Mouse (Mus musculus) spleen, adult 2 months (tissue): ENCODE data around the gene Allc.

ENCODE experiments used
- CTCF ChIP-seq: fragments of 200-500 bp; IDR thresholded peaks from 2 replicates; pipeline ENCODE4 v1.5.1; 2011; ENCODE audit warnings: mild to moderate bottlenecking, inconsistent platforms; ENCODE audit not compliant: insufficient read depth, insufficient read length, insufficient replicate concordance; ENCODE audit errors: extremely low read depth
- POLR2A ChIP-seq: fragments of 200-500 bp; IDR thresholded peaks from 2 replicates; pipeline ENCODE4 v1.6.1; 2011; ENCODE audit warnings: low read depth, low read length, inconsistent platforms

- TF ChIP-seq CTCF (no peak), POLR2A (no peak)
Observed at GRCm38 (mm10) chr12:28603494-28603893, 21.2 kb upstream of the Allc start.
